1 mouse cellular context compared by ENCODE assay signal in genomic region chr2:120567798-120568320, GRCm38 (mm10).
TF ChIP-seq lines count a peak whose summit lies in the region.

No protein-coding gene starts in this region.

TF ChIP-seq in CH12.LX, 34 proteins besides CTCF, POLR2A, EP300 and RAD21 (continued from another document):
- TF ChIP-seq POLR2AphosphoS2 (IDR thresholded peaks at IDR 0.05; ENCODE audit: low read depth, low read length) (no peak), KAT2A (IDR thresholded peaks at IDR 0.05; ENCODE audit: insufficient replicate concordance, low read length) (no peak)
